In genomic region chr12:12225706-12226105, GRCm38 (mm10) we compare ENCODE assay signal across 11 mouse cellular contexts. TPM values are rescaled to one million over a fixed set of nuclear protein-coding genes. Genes with fewer than 3 reads are reported as not detected.
A peak's percentile ranks its signal among the peaks of the same experiment; 100 is the strongest.
DNase-seq lines count a peak whose midpoint lies in the region; ATAC-seq lines count a peak whose summit lies in the region.
"Had no signal": no experiment of that assay in that cellular context is flagged by ENCODE, and none has a peak within 500 bp of the region (broad histone marks: within the 10 kb centered on the region; RNA-seq: fewer than 3 reads in every experiment).

No protein-coding gene starts in this region.

- WGBS in midbrain, embryonic 16.5 days, result 34% methylated on average over 6 of the region's 6 CpGs

- H3K4me3 ChIP-seq in midbrain, embryonic 16.5 days (ENCODE audit: low read depth, low read length), result no peak overlapping the region

- peak; percentile 78; the same call in 1 of the 2 replicates for ATAC-seq in midbrain, embryonic 16.5 days

- no peaks in the 10 kb centered on the region for H3K9me3 ChIP-seq in midbrain, embryonic 16.5 days (replicated peaks; ENCODE audit: control insufficient read depth, low read length, poor library complexity, severe bottlenecking)

- H3K27me3 ChIP-seq in midbrain, embryonic 16.5 days (ENCODE audit: control insufficient read depth, insufficient read depth, low read depth, low read length), result no peaks in the 10 kb centered on the region

- H3K27ac ChIP-seq in midbrain, embryonic 16.5 days (ENCODE audit: low read length), result no peak overlapping the region

- DNase-seq in A20 (ENCODE audit: low read depth, low spot score), result peak; percentile 42
- peak; percentile 57 for DNase-seq in brain, embryonic 18.5 days (ENCODE audit: low read depth, low spot score)
- DNase-seq in layer of hippocampus, adult 11-12 months (ENCODE audit: low spot score), result peak; percentile 74
- DNase-seq in cerebellum, postnatal 14 days, result no peak
- DNase-seq in kidney, adult 18-20 months, result no peak
- no peak for DNase-seq in adrenal gland, postnatal 4 days (ENCODE audit: low spot score in 2 of 2)
- no peak for DNase-seq in gastrocnemius, adult 8-10 months (ENCODE audit: low spot score in 2 of 2)
- DNase-seq: adrenal gland, adult 2 months; lung, postnatal 4 days; thymus, adult 18-20 months had no signal

- H3K9ac ChIP-seq in midbrain, embryonic 16.5 days (ENCODE audit: low read depth, low read length), result no peak overlapping the region

- no peak overlapping the region for H3K4me2 ChIP-seq in midbrain, embryonic 16.5 days (ENCODE audit: low read length)

- H3K36me3 ChIP-seq in midbrain, embryonic 16.5 days (ENCODE audit: control insufficient read depth, insufficient read depth, low read length), result no peaks in the 10 kb centered on the region

- H3K4me1 ChIP-seq in midbrain, embryonic 16.5 days (ENCODE audit: control insufficient read depth, insufficient read depth, low read length), result peaks cover 5% of the 10 kb centered on the region

RNA-seq across cellular contexts. Expression of gene Fam49a, which starts 36.2 kb away (rescaled TPM):
- 68.5 and 72.1 TPM in 2 replicates for polyA plus RNA-seq in midbrain, embryonic 16.5 days (2015; fragmentation: Nextera tagmentation; extraction: Ambion mirVana)
- 10 to 100 TPM; 16.3 to 19.0 TPM for total RNA-seq in adrenal gland, postnatal 4 days (2021)
- 1 to 10 TPM; 1.2 to 3.4 (median 2.4) TPM for total RNA-seq in gastrocnemius, adult 8-10 months (2022)

Comparison
In these comparisons a context has a peak if more than half of its experiments do, and no peak if none do; other contexts are left out.
1. DNase-seq: peak in A20 (single experiment), brain, embryonic 18.5 days (single experiment) and layer of hippocampus, adult 11-12 months (single experiment); none in cerebellum, postnatal 14 days (0 of 2), kidney, adult 18-20 months (single experiment), adrenal gland, postnatal 4 days (0 of 2) and gastrocnemius, adult 8-10 months (0 of 2).